Mouse (Mus musculus) C2C12 (cell line): Measurements from ENCODE around the gene Auts2.

Experiments
- CTCF ChIP-seq: IDR thresholded peaks from one replicate; pipeline ENCODE4 v1.5.1; 2011; ENCODE audit not compliant: control insufficient read depth, insufficient read depth, insufficient read length
- FOSL1 ChIP-seq: IDR thresholded peaks from one replicate; pipeline ENCODE4 v1.8.0; 2011; ENCODE audit warnings: mild to moderate bottlenecking, low read length; ENCODE audit not compliant: poor library complexity, insufficient read depth, severe bottlenecking
- MAX ChIP-seq: IDR thresholded peaks from one replicate; pipeline ENCODE4 v1.6.1; 2011; ENCODE audit warnings: mild to moderate bottlenecking, control low read depth
- MYOD1 ChIP-seq: IDR thresholded peaks from one replicate; pipeline ENCODE4 v1.6.1; 2011; ENCODE audit warnings: low read depth; ENCODE audit not compliant: control insufficient read depth, insufficient read length
- USF1 ChIP-seq: IDR thresholded peaks from one replicate; pipeline ENCODE4 v1.6.1; 2011; ENCODE audit warnings: low read depth, mild to moderate bottlenecking, control low read depth, moderate library complexity

DNA sequence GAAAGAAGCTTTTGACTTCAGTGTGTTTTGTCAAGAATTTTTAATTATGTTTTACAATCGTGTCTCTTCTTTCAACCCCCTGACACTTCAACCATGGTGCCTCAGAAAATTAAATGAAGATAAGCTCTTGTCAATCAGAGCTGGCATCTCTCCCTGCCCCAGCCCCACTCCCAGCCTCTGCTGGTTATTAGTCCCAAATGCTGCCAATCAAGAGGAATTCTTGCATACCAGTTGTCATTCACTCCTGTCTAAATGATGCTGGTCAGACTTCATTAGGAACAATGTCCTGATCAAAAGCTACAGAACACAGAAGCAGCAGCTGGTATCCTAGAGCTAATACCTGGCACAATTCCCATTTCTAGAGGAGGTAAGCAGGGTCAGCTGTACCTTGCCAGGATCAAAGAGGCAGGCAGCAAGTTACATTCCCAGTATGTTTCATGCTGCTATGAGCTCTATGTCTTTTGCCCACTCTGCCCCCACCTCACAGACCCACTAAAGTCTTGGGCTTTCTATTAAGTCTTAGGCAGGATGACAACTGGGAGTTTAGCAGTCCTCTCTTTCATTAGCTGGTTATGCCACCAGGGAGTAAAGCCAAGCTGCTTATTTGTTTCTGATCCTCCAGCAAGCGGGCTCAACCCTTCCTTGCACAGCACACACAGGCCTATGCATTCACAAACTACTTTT lies 134.1 kb downstream of the Auts2 start:
- no peak for TF ChIP-seq CTCF
- no peak for TF ChIP-seq FOSL1
- no peak for TF ChIP-seq MYOD1
- no peak for TF ChIP-seq MAX
- no peak for TF ChIP-seq USF1
